Mouse (Mus musculus): Measurements from ENCODE around the gene Mylk. TPM values are rescaled to one million over a fixed set of nuclear protein-coding genes. Genes with fewer than 3 reads are reported as not detected.

Gene Mylk
- polyA plus RNA-seq, 1 experiment from 2014 or later: 3.9 TPM

GRCm38 (mm10) chr16:35013501-35013900, 268.5 kb downstream of the Mylk start:
- H3K27ac ChIP-seq: no peak overlapping the region
- H3K36me3 ChIP-seq: no peaks in the 10 kb centered on the region
- WGBS: 90% methylated on average over 2 of the region's 2 CpGs
- no peaks in the 10 kb centered on the region for H3K4me1 ChIP-seq
- H3K9me3 ChIP-seq (replicated peaks): no peaks in the 10 kb centered on the region
- no peak overlapping the region for H3K4me3 ChIP-seq
- no peaks in the 10 kb centered on the region for H3K27me3 ChIP-seq (ENCODE audit: low read depth, poor library complexity, severe bottlenecking)
- no peak for DNase-seq (ENCODE audit: low spot score)

DNA sequence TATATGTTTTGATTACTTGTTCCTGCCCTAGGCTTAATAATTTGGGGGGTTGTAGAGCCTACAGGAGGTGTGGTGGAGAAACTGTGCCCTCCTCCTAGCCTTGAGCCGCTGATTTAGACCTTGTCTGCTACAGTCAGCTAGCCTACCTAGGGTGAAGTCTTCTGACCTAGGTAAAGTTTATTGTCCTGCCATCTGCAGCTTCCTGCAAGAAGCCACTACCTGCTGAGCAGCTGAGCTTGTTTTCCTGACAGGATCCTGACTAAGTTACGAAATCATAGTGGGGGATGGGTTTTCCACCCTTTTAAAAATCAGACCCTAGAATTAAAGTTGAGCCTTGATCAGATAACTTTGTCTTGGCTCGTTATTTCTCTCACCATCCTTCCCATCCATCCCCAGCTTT, 271.5 kb downstream of the Mylk start:
- Histone ChIP-seq H3K9me3 (replicated peaks) (no peaks in the 10 kb centered on the region), H3K27ac (no peak overlapping the region), H3K4me1 (no peaks in the 10 kb centered on the region), H3K27me3 (ENCODE audit: low read depth, poor library complexity, severe bottlenecking) (peaks cover 18% of the 10 kb centered on the region), H3K4me3 (no peak overlapping the region), H3K36me3 (no peaks in the 10 kb centered on the region)
- DNase-seq (ENCODE audit: low spot score): no peak
- WGBS: 78% methylated on average over 3 of the region's 3 CpGs

- H3K9me3 ChIP-seq (replicated peaks): no peaks in the 10 kb centered on the region
- H3K4me1 ChIP-seq: no peaks in the 10 kb centered on the region
- WGBS: 88% methylated on average over 1 of the region's 1 CpGs
- peaks cover 18% of the 10 kb centered on the region for H3K27me3 ChIP-seq (ENCODE audit: low read depth, poor library complexity, severe bottlenecking)
- H3K36me3 ChIP-seq: no peaks in the 10 kb centered on the region
- no peak for DNase-seq (ENCODE audit: low spot score)
- H3K4me3 ChIP-seq: no peak overlapping the region
- H3K27ac ChIP-seq: no peak overlapping the region
These were observed 273.5 kb downstream of the Mylk start for GRCm38 (mm10) chr16:35018470-35018974.

GRCm38 (mm10) chr16:35021903-35022241, 276.9 kb downstream of the Mylk start:
- H3K27ac ChIP-seq: peak overlapping the region; percentile 93
- 52% methylated on average over 5 of the region's 5 CpGs for WGBS
- no peak for DNase-seq (ENCODE audit: low spot score)
- peaks cover 19% of the 10 kb centered on the region for H3K36me3 ChIP-seq
- H3K4me1 ChIP-seq: no peaks in the 10 kb centered on the region
- H3K27me3 ChIP-seq (ENCODE audit: low read depth, poor library complexity, severe bottlenecking): peaks cover 18% of the 10 kb centered on the region
- H3K4me3 ChIP-seq: peak overlapping the region; percentile 87
- no peaks in the 10 kb centered on the region for H3K9me3 ChIP-seq (replicated peaks)

- Histone ChIP-seq H3K36me3 (peaks cover 25% of the 10 kb centered on the region), H3K4me1 (no peaks in the 10 kb centered on the region), H3K27ac (peak within 1 kb of the TSS; percentile 93), H3K27me3 (ENCODE audit: low read depth, poor library complexity, severe bottlenecking) (peaks cover 18% of the 10 kb centered on the region), H3K4me3 (peak within 1 kb of the TSS; percentile 87), H3K9me3 (replicated peaks) (no peaks in the 10 kb centered on the region)
- DNase-seq (ENCODE audit: low spot score): peak; percentile 97
- WGBS: under 1% methylated on average over 97 of the region's 97 CpGs
These were observed 277.5 kb downstream of the Mylk start, which contains the start of gene Hacd2 for GRCm38 (mm10) chr16:35022242-35023137. Hacd2 (plus strand) TSS chr16:35022428.

DNA sequence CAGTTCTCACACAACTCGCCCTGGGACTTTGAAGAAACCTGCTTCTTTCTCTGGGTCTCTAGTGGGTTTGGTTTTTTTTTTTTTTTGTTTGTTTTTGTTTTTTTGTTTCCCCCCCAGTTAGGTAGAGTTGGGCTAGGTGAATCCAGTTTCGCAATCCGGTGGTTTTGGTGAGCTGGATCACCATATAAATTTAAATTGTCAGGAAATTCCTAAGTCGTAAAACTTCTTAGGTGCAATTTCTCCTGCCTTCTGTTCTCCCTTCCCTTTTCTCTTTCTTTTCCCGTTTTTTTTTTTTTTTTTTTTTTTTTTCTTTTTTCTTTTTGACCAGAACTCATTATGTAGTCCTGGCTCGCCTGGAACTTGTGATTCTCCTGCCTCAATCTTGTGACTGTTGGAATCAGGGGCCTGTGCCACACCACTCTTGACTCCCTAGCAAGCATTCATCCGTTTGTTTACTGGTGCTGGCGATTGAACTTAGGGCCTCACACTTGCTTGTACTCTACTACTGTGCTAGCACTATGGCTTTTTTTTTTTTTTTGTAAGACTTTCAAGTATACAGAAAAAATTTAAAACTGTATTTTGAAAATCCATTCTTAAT, 278.2 kb downstream of the Mylk start:
- peak; percentile 34 for DNase-seq (ENCODE audit: low spot score)
- Histone ChIP-seq H3K4me3 (peak overlapping the region; percentile 87), H3K4me1 (no peaks in the 10 kb centered on the region), H3K9me3 (replicated peaks) (no peaks in the 10 kb centered on the region), H3K27me3 (ENCODE audit: low read depth, poor library complexity, severe bottlenecking) (peaks cover 18% of the 10 kb centered on the region), H3K36me3 (peaks cover 26% of the 10 kb centered on the region), H3K27ac (peak overlapping the region; percentile 93)
- WGBS: 3% methylated on average over 8 of the region's 8 CpGs

- WGBS: 79% methylated on average over 5 of the region's 5 CpGs
- no peak for DNase-seq (ENCODE audit: low spot score)
- H3K4me3 ChIP-seq: no peak overlapping the region
- H3K27me3 ChIP-seq (ENCODE audit: low read depth, poor library complexity, severe bottlenecking): peaks cover 11% of the 10 kb centered on the region
- H3K9me3 ChIP-seq (replicated peaks): no peaks in the 10 kb centered on the region
- H3K27ac ChIP-seq: no peak overlapping the region
- H3K4me1 ChIP-seq: no peaks in the 10 kb centered on the region
- peaks cover 36% of the 10 kb centered on the region for H3K36me3 ChIP-seq
These were observed 279.3 kb downstream of the Mylk start for GRCm38 (mm10) chr16:35024300-35024699.

DNA sequence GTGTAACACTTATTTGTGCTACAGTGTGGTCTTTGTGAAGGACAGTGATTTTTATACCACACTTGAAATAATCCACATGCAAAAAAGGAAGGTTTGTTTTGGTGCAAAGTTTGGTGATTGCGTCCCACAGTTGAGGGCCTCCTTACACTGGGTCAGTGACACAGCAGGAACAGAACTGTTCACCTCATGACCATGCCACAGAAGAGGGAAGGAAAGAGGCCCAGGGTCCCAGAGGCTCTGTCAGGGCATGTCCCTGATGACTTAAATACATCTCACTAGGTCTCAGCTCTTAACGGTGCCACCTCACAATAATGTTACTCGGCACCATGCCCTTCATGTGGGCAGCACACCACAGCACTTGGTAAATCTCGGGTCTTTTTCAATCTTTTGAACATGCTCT, 280.3 kb downstream of the Mylk start:
- Histone ChIP-seq H3K4me3 (no peak overlapping the region), H3K27ac (no peak overlapping the region), H3K36me3 (peaks cover 45% of the 10 kb centered on the region), H3K9me3 (replicated peaks) (no peaks in the 10 kb centered on the region), H3K27me3 (ENCODE audit: low read depth, poor library complexity, severe bottlenecking) (0 out of 2 replicates have a peak, but pooled peaks cover 3% of the 10 kb centered on the region), H3K4me1 (no peaks in the 10 kb centered on the region)
- WGBS: 95% methylated on average over 4 of the region's 4 CpGs
- DNase-seq (ENCODE audit: low spot score): no peak

DNA sequence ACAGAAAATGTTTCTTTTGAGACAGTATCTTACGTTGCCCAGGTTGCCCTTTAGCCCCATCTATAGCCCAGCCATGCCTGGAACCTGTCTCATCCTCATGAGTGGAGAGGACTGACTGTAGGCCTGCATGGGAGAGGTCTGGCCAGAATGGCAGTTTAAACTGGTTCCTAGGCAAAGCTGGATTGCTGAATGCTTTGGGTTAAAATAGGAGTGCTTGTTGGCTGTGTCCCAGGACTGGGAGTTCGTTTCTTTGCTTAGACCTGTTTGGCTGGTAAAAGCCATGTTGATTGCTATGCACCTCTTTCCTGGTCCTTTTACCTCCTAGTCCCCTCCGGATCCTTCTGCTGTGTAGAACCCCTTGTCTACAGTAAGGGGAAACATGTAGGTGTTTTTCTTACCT, 288.2 kb downstream of the Mylk start:
- H3K27ac ChIP-seq: no peak overlapping the region
- DNase-seq (ENCODE audit: low spot score): no peak
- H3K4me3 ChIP-seq: no peak overlapping the region
- H3K27me3 ChIP-seq (ENCODE audit: low read depth, poor library complexity, severe bottlenecking): no peaks in the 10 kb centered on the region
- no peaks in the 10 kb centered on the region for H3K9me3 ChIP-seq (replicated peaks)
- peaks cover 53% of the 10 kb centered on the region for H3K36me3 ChIP-seq
- WGBS: 89% methylated on average over 3 of the region's 3 CpGs
- peaks cover 5% of the 10 kb centered on the region for H3K4me1 ChIP-seq

GRCm38 (mm10) chr16:35033809-35034577, 289.0 kb downstream of the Mylk start:
- Histone ChIP-seq H3K27ac (no peak overlapping the region), H3K4me3 (no peak overlapping the region), H3K9me3 (replicated peaks) (no peaks in the 10 kb centered on the region), H3K36me3 (peaks cover 46% of the 10 kb centered on the region), H3K27me3 (ENCODE audit: low read depth, poor library complexity, severe bottlenecking) (no peaks in the 10 kb centered on the region), H3K4me1 (peaks cover 7% of the 10 kb centered on the region)
- no peak for DNase-seq (ENCODE audit: low spot score)
- WGBS: 81% methylated on average over 8 of the region's 8 CpGs

GRCm38 (mm10) chr16:35034971-35035370, 290.0 kb downstream of the Mylk start:
- no peak overlapping the region for H3K27ac ChIP-seq
- no peak overlapping the region for H3K4me3 ChIP-seq
- no peak for DNase-seq (ENCODE audit: low spot score)
- H3K36me3 ChIP-seq: peaks cover 42% of the 10 kb centered on the region
- H3K4me1 ChIP-seq: peaks cover 7% of the 10 kb centered on the region
- no peaks in the 10 kb centered on the region for H3K27me3 ChIP-seq (ENCODE audit: low read depth, poor library complexity, severe bottlenecking)
- no peaks in the 10 kb centered on the region for H3K9me3 ChIP-seq (replicated peaks)
- WGBS: 92% methylated on average over 5 of the region's 5 CpGs

DNA sequence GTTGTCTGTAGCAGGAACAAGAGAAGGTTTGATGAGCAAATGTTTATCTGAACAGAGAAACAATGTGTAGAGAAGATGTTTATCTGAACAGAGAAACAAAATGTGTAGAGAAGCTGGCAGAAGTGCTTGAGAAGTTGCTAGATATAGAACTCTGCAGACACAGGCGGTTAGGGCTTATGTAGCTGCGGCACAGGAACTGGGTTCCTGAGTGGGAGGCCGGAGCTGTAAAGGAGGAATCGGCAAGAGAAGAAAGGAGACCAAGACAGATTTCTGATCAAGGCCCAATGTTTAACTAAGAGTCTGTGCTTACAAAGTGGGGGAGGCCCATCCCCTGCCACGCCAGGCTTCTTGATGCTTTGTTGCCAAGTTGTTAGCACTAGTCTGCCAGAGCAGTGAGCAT, 291.7 kb downstream of the Mylk start:
- 67% methylated on average over 5 of the region's 5 CpGs for WGBS
- DNase-seq (ENCODE audit: low spot score): no peak
- H3K27me3 ChIP-seq (ENCODE audit: low read depth, poor library complexity, severe bottlenecking): no peaks in the 10 kb centered on the region
- peaks cover 45% of the 10 kb centered on the region for H3K36me3 ChIP-seq
- no peak overlapping the region for H3K4me3 ChIP-seq
- no peaks in the 10 kb centered on the region for H3K9me3 ChIP-seq (replicated peaks)
- no peak overlapping the region for H3K27ac ChIP-seq
- H3K4me1 ChIP-seq: peaks cover 7% of the 10 kb centered on the region

Data from limb, embryonic 10.5 days (tissue).